Mouse (Mus musculus) heart, embryonic 13.5 days (tissue): Measurements from ENCODE around the gene Cdkal1. TPM values are rescaled to one million over a fixed set of nuclear protein-coding genes. Genes with fewer than 3 reads are reported as not detected.

Source experiments
- polyA plus RNA-seq: library from polyadenylated mRNA; unstranded; fragments of >200 nt; fragmentation: Nextera tagmentation; extraction: Ambion mirVana; gene quantifications from 2 replicates; pipeline ENCODE4 v1.2.1, GENCODE M21; 2015

The Cdkal1 gene
- polyA plus RNA-seq, 1 experiment from 2014 or later: 19.7 TPM

Other genes with a start within 250 kb of the Cdkal1 start
- 8.2 and 9.1 TPM in 2 replicates for gene E2f3, start 130.4 kb upstream of the Cdkal1 start, polyA plus RNA-seq